Mouse (Mus musculus) urinary bladder, postnatal 0 days (tissue): ENCODE data around the gene Slc31a2. TPM values are rescaled to one million over a fixed set of nuclear protein-coding genes. Genes with fewer than 3 reads are reported as not detected.

Experiments
- polyA plus RNA-seq: library from polyadenylated mRNA; unstranded; fragments of >200 nt; fragmentation: Nextera tagmentation; extraction: Ambion mirVana; gene quantifications from 2 replicates; pipeline ENCODE4 v1.2.1, GENCODE M21; 2015

Slc31a2 gene
- 18.9 and 23.9 TPM in 2 replicates for polyA plus RNA-seq

DNA sequence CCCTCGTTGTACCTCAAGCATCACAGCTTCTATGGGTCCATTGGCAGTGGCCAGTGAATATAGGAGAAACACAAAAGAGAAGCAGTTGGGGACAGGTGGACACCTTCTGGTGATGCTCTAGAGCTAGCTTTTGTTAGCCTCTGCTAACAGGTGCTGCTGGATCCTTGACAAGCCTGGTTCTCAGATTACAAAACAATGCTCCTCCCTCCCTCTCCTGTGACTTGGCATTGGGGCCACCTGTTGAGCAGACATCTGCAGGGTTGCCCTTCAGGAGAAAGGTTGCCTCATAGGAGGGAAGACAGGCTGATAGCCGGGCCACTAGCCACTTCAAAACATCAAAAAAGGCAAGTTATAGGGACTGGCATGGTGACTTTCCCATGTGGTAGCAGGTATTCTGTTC, at the start of gene Slc31a2:
TSS of gene Slc31a2 (plus strand) at position 287 of the 400 bp plus-strand sequence.

DNA sequence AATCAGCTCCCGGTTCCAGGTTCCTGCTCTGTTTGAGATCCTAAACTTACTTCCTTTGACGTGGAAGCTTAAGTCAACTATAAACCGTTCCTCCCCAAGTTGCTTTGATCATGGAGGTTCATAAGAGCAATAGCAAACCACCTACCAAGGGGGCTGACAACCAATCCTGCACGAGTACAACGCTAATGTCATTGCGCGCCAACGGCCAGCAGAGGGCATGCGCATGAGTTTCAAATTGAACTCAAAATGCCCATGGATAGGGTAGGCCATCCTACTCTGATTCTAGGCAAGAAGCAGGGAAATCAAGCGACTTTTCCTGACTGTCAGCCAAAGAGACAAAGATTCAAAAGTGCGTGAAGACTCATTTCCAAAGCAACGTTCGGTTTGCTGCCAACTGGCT, 31.6 kb upstream of the Slc31a2 start, which contains the start of gene Zfp37:
TSS of gene Zfp37 (minus strand) at position 279 of the 400 bp plus-strand sequence.

Other genes starting within 250 kb of the Slc31a2 start
- not detected in 2 replicates for gene Mup20, start 208.4 kb upstream of the Slc31a2 start, polyA plus RNA-seq
- gene Mup3, start 175.2 kb upstream of the Slc31a2 start, polyA plus RNA-seq = not detected in 2 replicates
- not detected in 2 replicates for gene Mup21, start 111.7 kb upstream of the Slc31a2 start, polyA plus RNA-seq
- 6.3 and 6.6 TPM in 2 replicates for gene Zfp37, start 31.5 kb upstream of the Slc31a2 start, polyA plus RNA-seq
- gene Fkbp15, start 98.0 kb downstream of the Slc31a2 start, polyA plus RNA-seq = 16.1 and 19.1 TPM in 2 replicates
- gene Slc31a1, start 98.2 kb downstream of the Slc31a2 start, polyA plus RNA-seq = 23.5 and 27.8 TPM in 2 replicates
- 80.3 and 86.8 TPM in 2 replicates for gene Cdc26, start 146.1 kb downstream of the Slc31a2 start, polyA plus RNA-seq
- gene Prpf4, start 146.2 kb downstream of the Slc31a2 start, polyA plus RNA-seq = 7.8 and 8.0 TPM in 2 replicates
- gene Rnf183, start 172.7 kb downstream of the Slc31a2 start, polyA plus RNA-seq = not detected in 2 replicates
- 2.6 and 3.5 TPM in 2 replicates for gene Wdr31, start 208.3 kb downstream of the Slc31a2 start, polyA plus RNA-seq
- gene Bspry, start 217.5 kb downstream of the Slc31a2 start, polyA plus RNA-seq = 7.5 and 8.6 TPM in 2 replicates
- 11.5 and 15.8 TPM in 2 replicates for gene Hdhd3, start 240.9 kb downstream of the Slc31a2 start, polyA plus RNA-seq